Mouse (Mus musculus) olfactory bulb, adult 2 months (tissue): ENCODE measurements around the gene F11r.

ENCODE experiments used
- CTCF ChIP-seq: fragments of 200-500 bp; IDR thresholded peaks from 2 replicates; pipeline ENCODE4 v1.5.1; 2012; ENCODE audit warnings: low read depth, mild to moderate bottlenecking, low read length, moderate library complexity; ENCODE audit not compliant: insufficient read depth
- POLR2A ChIP-seq: fragments of 200-500 bp; IDR thresholded peaks from 2 replicates; pipeline ENCODE4 v1.6.1; 2012; ENCODE audit warnings: mild to moderate bottlenecking, low read depth, low read length, moderate library complexity; ENCODE audit not compliant: insufficient read depth

DNA sequence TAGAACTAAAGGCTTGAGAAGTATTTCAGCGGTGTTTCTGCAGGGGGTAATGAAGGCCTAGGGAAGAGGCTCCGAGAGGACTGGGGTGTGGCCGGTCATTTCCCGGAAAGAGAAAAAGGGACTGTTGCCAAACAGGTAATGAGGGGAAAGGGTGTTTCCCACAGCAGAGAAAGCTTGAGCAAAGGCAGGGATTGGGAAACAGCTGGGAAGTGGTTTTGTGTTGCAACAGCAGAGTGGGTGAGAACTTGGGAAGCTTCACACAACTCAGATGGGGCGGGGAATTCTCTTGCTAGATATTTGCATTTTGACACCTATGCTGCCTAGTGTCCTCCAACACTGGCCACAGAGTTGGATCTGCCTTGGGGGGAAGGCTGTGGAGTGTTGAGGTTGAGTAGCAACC is 15.6 kb downstream of the F11r start:
- TF ChIP-seq POLR2A (no peak), CTCF (no peak)
